Mouse (Mus musculus) limb, embryonic 13.5 days (tissue): Measurements from ENCODE around the gene Acaca. TPM values are rescaled to one million over a fixed set of nuclear protein-coding genes. Genes with fewer than 3 reads are reported as not detected.

Experiments used
- ATAC-seq: fragments of 200-750 bp; cut with Nextera tagmentation; 2 replicates; pipeline ENCODE4 v1.8.0; 2017; ENCODE audit warnings: low read depth, moderate number of reproducible peaks, moderate TSS enrichment; ENCODE audit not compliant: low FRiP score
- H3K27ac ChIP-seq: fragments of 300-500 bp; sonication (generic); 2 replicates; pipeline ENCODE4 v1.5.1; 2015; ENCODE audit warnings: inconsistent platforms, mild to moderate bottlenecking, moderate library complexity
- H3K27me3 ChIP-seq: fragments of 300-500 bp; sonication (generic); 2 replicates; pipeline ENCODE4 v1.6.1; 2015; ENCODE audit warnings: mild to moderate bottlenecking, inconsistent platforms
- H3K36me3 ChIP-seq: fragments of 300-500 bp; sonication (generic); 2 replicates; pipeline ENCODE4 v1.6.1; 2015; ENCODE audit warnings: inconsistent platforms, mild to moderate bottlenecking, moderate library complexity
- H3K4me1 ChIP-seq: fragments of 300-500 bp; sonication (generic); 2 replicates; pipeline ENCODE4 v1.6.1; 2015; ENCODE audit warnings: inconsistent platforms
- H3K4me2 ChIP-seq: fragments of 300-500 bp; sonication (generic); replicated peaks from 2 replicates; pipeline ENCODE4 v1.6.1; 2015; ENCODE audit warnings: inconsistent platforms, mild to moderate bottlenecking, moderate library complexity
- H3K4me3 ChIP-seq: fragments of 300-500 bp; sonication (generic); 2 replicates; pipeline ENCODE4 v1.5.1; 2015; ENCODE audit warnings: moderate library complexity, mild to moderate bottlenecking, inconsistent platforms
- H3K9ac ChIP-seq: fragments of 300-500 bp; sonication (generic); 2 replicates; pipeline ENCODE4 v1.6.1; 2015; ENCODE audit warnings: mild to moderate bottlenecking, inconsistent platforms
- H3K9me3 ChIP-seq: fragments of 300-500 bp; sonication (generic); 2 replicates; pipeline ENCODE4 v1.6.1; 2016; ENCODE audit warnings: inconsistent platforms
- WGBS: fragments of 180-500 bp; shearing (Covaris S2); methylation state at CpG from one replicate; pipeline ENCODE4 v1.1.7; 2015; 5-methylcytosine and 5-hydroxymethylcytosine counted together
- polyA plus RNA-seq: library from polyadenylated mRNA; unstranded; fragments of >200 nt; fragmentation: Nextera tagmentation; extraction: Ambion mirVana; gene quantifications from 2 replicates; pipeline ENCODE4 v1.2.1, GENCODE M21; 2015

The Acaca gene
- polyA plus RNA-seq, 1 experiment from 2014 or later = 18.1 TPM

- H3K4me3 ChIP-seq = no peak overlapping the region
- WGBS = 72% methylated on average over 10 of the region's 10 CpGs
- no peak overlapping the region for H3K27ac ChIP-seq
- peaks cover 13% of the 10 kb centered on the region for H3K36me3 ChIP-seq
- H3K4me2 ChIP-seq = no peak overlapping the region
- peaks cover 8% of the 10 kb centered on the region for H3K4me1 ChIP-seq
- ATAC-seq = no peak
- no peaks in the 10 kb centered on the region for H3K27me3 ChIP-seq
- H3K9me3 ChIP-seq = no peaks in the 10 kb centered on the region
- H3K9ac ChIP-seq = 0 out of 2 replicates have a peak overlapping the region, but pooled peaks have one; percentile 25
Observed at GRCm38 (mm10) chr11:84193249-84193648, 63.8 kb downstream of the Acaca start.

GRCm38 (mm10) chr11:84194751-84195150, 65.3 kb downstream of the Acaca start:
- WGBS = 87% methylated on average over 3 of the region's 3 CpGs
- no peak for ATAC-seq
- Histone ChIP-seq H3K4me3 (no peak overlapping the region), H3K27ac (no peak overlapping the region), H3K4me1 (peaks cover 8% of the 10 kb centered on the region), H3K9me3 (no peaks in the 10 kb centered on the region), H3K36me3 (peaks cover 13% of the 10 kb centered on the region), H3K9ac (no peak overlapping the region), H3K4me2 (no peak overlapping the region), H3K27me3 (no peaks in the 10 kb centered on the region)

- 88% methylated on average over 3 of the region's 3 CpGs for WGBS
- H3K9me3 ChIP-seq = no peaks in the 10 kb centered on the region
Observed at GRCm38 (mm10) chr11:84197607-84198402, 68.3 kb downstream of the Acaca start.

GRCm38 (mm10) chr11:84205776-84206175, 76.3 kb downstream of the Acaca start:
- no peak overlapping the region for H3K4me2 ChIP-seq
- no peaks in the 10 kb centered on the region for H3K9me3 ChIP-seq
- H3K4me3 ChIP-seq = no peak overlapping the region
- ATAC-seq = no peak
- whole genome bisulfite sequencing = 73% methylated on average over 4 of the region's 4 CpGs
- H3K27me3 ChIP-seq = no peaks in the 10 kb centered on the region
- peaks cover 14% of the 10 kb centered on the region for H3K36me3 ChIP-seq
- no peak overlapping the region for H3K27ac ChIP-seq
- H3K4me1 ChIP-seq = no peaks in the 10 kb centered on the region
- no peak overlapping the region for H3K9ac ChIP-seq

More at GRCm38 (mm10) chr11:84197607-84198402, 68.3 kb downstream of the Acaca start:
- ATAC-seq = no peak
- Histone ChIP-seq H3K4me3 (no peak overlapping the region), H3K4me1 (peaks cover 3% of the 10 kb centered on the region; the same call in 1 of the 2 replicates), H3K27ac (no peak overlapping the region), H3K36me3 (peaks cover 17% of the 10 kb centered on the region), H3K27me3 (no peaks in the 10 kb centered on the region), H3K4me2 (no peak overlapping the region), H3K9ac (no peak overlapping the region)

- WGBS = 93% methylated on average over 6 of the region's 6 CpGs
- Histone ChIP-seq H3K27me3 (no peaks in the 10 kb centered on the region), H3K36me3 (peaks cover 7% of the 10 kb centered on the region), H3K4me2 (no peak overlapping the region), H3K4me1 (no peaks in the 10 kb centered on the region), H3K9ac (no peak overlapping the region), H3K27ac (no peak overlapping the region), H3K4me3 (no peak overlapping the region), H3K9me3 (no peaks in the 10 kb centered on the region)
- ATAC-seq = no peak
Observed at GRCm38 (mm10) chr11:84210876-84211275, 81.4 kb downstream of the Acaca start.

- no peaks in the 10 kb centered on the region for H3K27me3 ChIP-seq
- H3K4me3 ChIP-seq = no peak overlapping the region
- ATAC-seq = no peak
- H3K9me3 ChIP-seq = no peaks in the 10 kb centered on the region
- peaks cover 20% of the 10 kb centered on the region for H3K36me3 ChIP-seq
- H3K4me2 ChIP-seq = no peak overlapping the region
- H3K27ac ChIP-seq = no peak overlapping the region
- no peak overlapping the region for H3K9ac ChIP-seq
- 85% methylated on average over 4 of the region's 4 CpGs for WGBS
- no peaks in the 10 kb centered on the region for H3K4me1 ChIP-seq
Observed at GRCm38 (mm10) chr11:84218951-84219350, 89.5 kb downstream of the Acaca start.

- Histone ChIP-seq H3K4me1 (no peaks in the 10 kb centered on the region), H3K27ac (no peak overlapping the region), H3K4me2 (no peak overlapping the region), H3K9ac (no peak overlapping the region), H3K9me3 (no peaks in the 10 kb centered on the region), H3K36me3 (peaks cover 24% of the 10 kb centered on the region), H3K27me3 (no peaks in the 10 kb centered on the region), H3K4me3 (no peak overlapping the region)
- no peak for ATAC-seq
Observed at GRCm38 (mm10) chr11:84243562-84243961, 114.1 kb downstream of the Acaca start.

- no peak for ATAC-seq
- no peak overlapping the region for H3K27ac ChIP-seq
- 94% methylated on average over 1 of the region's 1 CpGs for WGBS
- no peaks in the 10 kb centered on the region for H3K9me3 ChIP-seq
- H3K9ac ChIP-seq = no peak overlapping the region
- H3K4me3 ChIP-seq = no peak overlapping the region
- no peaks in the 10 kb centered on the region for H3K4me1 ChIP-seq
- H3K36me3 ChIP-seq = peaks cover 42% of the 10 kb centered on the region
- no peaks in the 10 kb centered on the region for H3K27me3 ChIP-seq
- no peak overlapping the region for H3K4me2 ChIP-seq
Observed at GRCm38 (mm10) chr11:84247370-84247769, 117.9 kb downstream of the Acaca start.

GRCm38 (mm10) chr11:84251170-84251569, 121.7 kb downstream of the Acaca start:
- H3K4me3 ChIP-seq = no peak overlapping the region
- H3K27ac ChIP-seq = no peak overlapping the region
- H3K9ac ChIP-seq = no peak overlapping the region
- 77% methylated on average over 3 of the region's 3 CpGs for WGBS
- no peaks in the 10 kb centered on the region for H3K9me3 ChIP-seq
- H3K27me3 ChIP-seq = no peaks in the 10 kb centered on the region
- peaks cover 45% of the 10 kb centered on the region for H3K36me3 ChIP-seq
- no peaks in the 10 kb centered on the region for H3K4me1 ChIP-seq
- ATAC-seq = no peak
- no peak overlapping the region for H3K4me2 ChIP-seq

GRCm38 (mm10) chr11:84252425-84252824, 123.0 kb downstream of the Acaca start:
- Histone ChIP-seq H3K9ac (no peak overlapping the region), H3K9me3 (no peaks in the 10 kb centered on the region), H3K4me2 (no peak overlapping the region), H3K36me3 (peaks cover 49% of the 10 kb centered on the region), H3K4me1 (no peaks in the 10 kb centered on the region), H3K4me3 (no peak overlapping the region), H3K27me3 (no peaks in the 10 kb centered on the region), H3K27ac (no peak overlapping the region)
- ATAC-seq = no peak
- WGBS = 79% methylated on average over 1 of the region's 1 CpGs

GRCm38 (mm10) chr11:84255879-84256278, 126.4 kb downstream of the Acaca start:
- Histone ChIP-seq H3K27ac (no peak overlapping the region), H3K27me3 (no peaks in the 10 kb centered on the region), H3K4me2 (no peak overlapping the region), H3K4me3 (no peak overlapping the region), H3K4me1 (no peaks in the 10 kb centered on the region), H3K9ac (no peak overlapping the region), H3K9me3 (no peaks in the 10 kb centered on the region), H3K36me3 (peaks cover 48% of the 10 kb centered on the region)
- WGBS = 83% methylated on average over 4 of the region's 4 CpGs
- ATAC-seq = no peak

- Histone ChIP-seq H3K4me3 (no peak overlapping the region), H3K36me3 (peaks cover 49% of the 10 kb centered on the region), H3K9ac (no peak overlapping the region), H3K27ac (no peak overlapping the region), H3K9me3 (no peaks in the 10 kb centered on the region), H3K27me3 (no peaks in the 10 kb centered on the region), H3K4me1 (no peaks in the 10 kb centered on the region), H3K4me2 (no peak overlapping the region)
- no peak for ATAC-seq
- 83% methylated on average over 4 of the region's 4 CpGs for WGBS
Observed at GRCm38 (mm10) chr11:84258053-84258710, 128.7 kb downstream of the Acaca start.
